Mouse (Mus musculus): ENCODE data around the gene Ildr2. TPM values are rescaled to one million over a fixed set of nuclear protein-coding genes. Genes with fewer than 3 reads are reported as not detected.

Gene Ildr2
- polyA plus RNA-seq, 1 experiment = 0.40 TPM

DNA sequence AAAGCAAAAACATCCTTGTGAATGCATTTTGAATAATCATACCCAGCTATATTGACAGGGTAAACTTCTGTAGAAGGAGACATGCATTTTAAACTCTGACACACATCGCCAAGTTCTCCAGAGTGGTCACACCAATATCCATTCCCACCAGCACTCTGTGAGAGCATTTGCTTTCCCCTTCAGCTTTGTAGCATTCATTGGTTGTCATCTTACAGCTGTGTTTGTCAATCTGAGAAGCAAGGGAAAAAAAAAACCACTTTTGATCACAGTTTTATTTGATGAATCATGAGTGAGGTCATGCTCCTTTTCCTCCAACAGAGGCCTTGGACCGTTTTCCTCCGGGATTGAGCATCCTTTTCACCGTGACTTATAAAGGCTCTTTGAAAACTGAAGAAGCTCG, 89.6 kb downstream of the Ildr2 start:
- Histone ChIP-seq H3K27ac (ENCODE audit: control insufficient read depth, insufficient read depth, low read length) (no peak overlapping the region), H3K27me3 (ENCODE audit: control insufficient read depth, insufficient read depth, low read length) (no peaks in the 10 kb centered on the region), H3K4me3 (ENCODE audit: control insufficient read depth, insufficient read depth, low read length) (no peak overlapping the region), H3K36me3 (ENCODE audit: control insufficient read depth, insufficient read depth, low read length) (no peaks in the 10 kb centered on the region), H3K4me1 (replicated peaks; ENCODE audit: control insufficient read depth, insufficient read depth, low read length) (no peaks in the 10 kb centered on the region)
- TF ChIP-seq CTCF (IDR thresholded peaks at IDR 0.05; ENCODE audit: borderline replicate concordance, control insufficient read depth, extremely low read depth, insufficient read depth, low read length, poor library complexity) = no peak
- TF ChIP-seq POLR2A (IDR thresholded peaks at IDR 0.05; ENCODE audit: control insufficient read depth, extremely low read depth, insufficient read depth, low read length, poor library complexity) = no peak
- 90% methylated on average over 5 of the region's 5 CpGs for WGBS
- DNase-seq = no peak

- Histone ChIP-seq H3K4me1 (replicated peaks; ENCODE audit: control insufficient read depth, insufficient read depth, low read length) (no peaks in the 10 kb centered on the region), H3K27me3 (ENCODE audit: control insufficient read depth, insufficient read depth, low read length) (no peaks in the 10 kb centered on the region), H3K27ac (ENCODE audit: control insufficient read depth, insufficient read depth, low read length) (no peak overlapping the region), H3K36me3 (ENCODE audit: control insufficient read depth, insufficient read depth, low read length) (no peaks in the 10 kb centered on the region), H3K4me3 (ENCODE audit: control insufficient read depth, insufficient read depth, low read length) (no peak overlapping the region)
- TF ChIP-seq CTCF (IDR thresholded peaks at IDR 0.05; ENCODE audit: borderline replicate concordance, control insufficient read depth, extremely low read depth, insufficient read depth, low read length, poor library complexity) (no peak), POLR2A (IDR thresholded peaks at IDR 0.05; ENCODE audit: control insufficient read depth, extremely low read depth, insufficient read depth, low read length, poor library complexity) (no peak)
- WGBS = 94% methylated on average over 8 of the region's 8 CpGs
- no peak for DNase-seq
Observed at GRCm38 (mm10) chr1:166344300-166345077, 90.5 kb downstream of the Ildr2 start.

DNA sequence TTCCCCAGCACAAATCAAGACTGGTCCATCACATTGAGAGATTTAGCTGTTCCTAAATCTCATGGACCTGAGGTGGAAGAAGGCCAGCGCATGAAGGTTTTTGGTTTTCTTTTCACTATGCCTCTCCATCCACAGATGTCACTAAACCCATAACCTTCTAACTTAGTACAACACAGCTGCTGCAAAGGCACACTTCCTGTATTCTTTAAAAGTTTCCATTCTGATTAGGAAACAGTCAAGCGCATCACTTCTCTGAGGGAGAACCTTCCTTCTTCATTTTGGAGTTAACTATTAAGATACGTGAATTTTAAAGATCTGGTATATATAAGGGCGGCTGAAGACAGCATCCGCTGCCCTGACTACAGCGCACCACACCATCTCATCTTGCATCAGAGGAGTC, 91.7 kb downstream of the Ildr2 start:
- Histone ChIP-seq H3K4me1 (replicated peaks; ENCODE audit: control insufficient read depth, insufficient read depth, low read length) (no peaks in the 10 kb centered on the region), H3K27ac (ENCODE audit: control insufficient read depth, insufficient read depth, low read length) (no peak overlapping the region), H3K4me3 (ENCODE audit: control insufficient read depth, insufficient read depth, low read length) (no peak overlapping the region), H3K36me3 (ENCODE audit: control insufficient read depth, insufficient read depth, low read length) (no peaks in the 10 kb centered on the region), H3K27me3 (ENCODE audit: control insufficient read depth, insufficient read depth, low read length) (no peaks in the 10 kb centered on the region)
- TF ChIP-seq POLR2A (IDR thresholded peaks at IDR 0.05; ENCODE audit: control insufficient read depth, extremely low read depth, insufficient read depth, low read length, poor library complexity) = no peak
- TF ChIP-seq CTCF (IDR thresholded peaks at IDR 0.05; ENCODE audit: borderline replicate concordance, control insufficient read depth, extremely low read depth, insufficient read depth, low read length, poor library complexity) = no peak
- 78% methylated on average over 6 of the region's 6 CpGs for WGBS
- no peak for DNase-seq

DNA sequence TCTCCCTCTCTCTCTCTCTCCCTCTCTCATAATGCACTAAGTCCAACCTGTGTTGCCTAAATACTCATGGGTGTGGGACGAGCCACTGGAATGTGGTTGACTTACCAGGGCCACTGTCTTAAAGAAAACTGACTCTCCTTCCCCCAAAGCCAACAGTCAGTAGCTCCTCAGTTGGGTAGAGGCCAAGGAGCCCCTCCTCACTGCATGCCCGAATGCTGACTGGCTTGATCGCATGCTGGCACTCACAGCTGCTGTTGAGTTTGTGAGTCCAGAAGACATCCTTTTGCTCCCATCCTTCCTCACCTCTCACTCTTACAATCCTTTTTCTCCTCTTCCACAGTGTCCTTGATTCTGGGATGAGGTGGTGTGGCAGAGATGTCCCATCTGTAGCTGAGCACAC, 93.0 kb downstream of the Ildr2 start:
- 90% methylated on average over 3 of the region's 3 CpGs for WGBS
- TF ChIP-seq CTCF (IDR thresholded peaks at IDR 0.05; ENCODE audit: borderline replicate concordance, control insufficient read depth, extremely low read depth, insufficient read depth, low read length, poor library complexity) (no peak), POLR2A (IDR thresholded peaks at IDR 0.05; ENCODE audit: control insufficient read depth, extremely low read depth, insufficient read depth, low read length, poor library complexity) (no peak)
- no peaks in the 10 kb centered on the region for H3K27me3 ChIP-seq (ENCODE audit: control insufficient read depth, insufficient read depth, low read length)
- DNase-seq = no peak
- no peak overlapping the region for H3K27ac ChIP-seq (ENCODE audit: control insufficient read depth, insufficient read depth, low read length)
- H3K36me3 ChIP-seq (ENCODE audit: control insufficient read depth, insufficient read depth, low read length) = no peaks in the 10 kb centered on the region
- H3K4me3 ChIP-seq (ENCODE audit: control insufficient read depth, insufficient read depth, low read length) = no peak overlapping the region
- H3K4me1 ChIP-seq (replicated peaks; ENCODE audit: control insufficient read depth, insufficient read depth, low read length) = no peaks in the 10 kb centered on the region

- Histone ChIP-seq H3K36me3 (ENCODE audit: control insufficient read depth, insufficient read depth, low read length) (no peaks in the 10 kb centered on the region), H3K4me3 (ENCODE audit: control insufficient read depth, insufficient read depth, low read length) (no peak overlapping the region), H3K4me1 (replicated peaks; ENCODE audit: control insufficient read depth, insufficient read depth, low read length) (no peaks in the 10 kb centered on the region), H3K27me3 (ENCODE audit: control insufficient read depth, insufficient read depth, low read length) (no peaks in the 10 kb centered on the region), H3K27ac (ENCODE audit: control insufficient read depth, insufficient read depth, low read length) (no peak overlapping the region)
- TF ChIP-seq CTCF (IDR thresholded peaks at IDR 0.05; ENCODE audit: borderline replicate concordance, control insufficient read depth, extremely low read depth, insufficient read depth, low read length, poor library complexity) (no peak), POLR2A (IDR thresholded peaks at IDR 0.05; ENCODE audit: control insufficient read depth, extremely low read depth, insufficient read depth, low read length, poor library complexity) (no peak)
- DNase-seq = no peak
- 92% methylated on average over 3 of the region's 3 CpGs for WGBS
Observed at GRCm38 (mm10) chr1:166349341-166349740, 95.4 kb downstream of the Ildr2 start.

GRCm38 (mm10) chr1:166349751-166350150, 95.8 kb downstream of the Ildr2 start:
- no peak for DNase-seq
- TF ChIP-seq POLR2A (IDR thresholded peaks at IDR 0.05; ENCODE audit: control insufficient read depth, extremely low read depth, insufficient read depth, low read length, poor library complexity) (no peak), CTCF (IDR thresholded peaks at IDR 0.05; ENCODE audit: borderline replicate concordance, control insufficient read depth, extremely low read depth, insufficient read depth, low read length, poor library complexity) (no peak)
- Histone ChIP-seq H3K4me1 (replicated peaks; ENCODE audit: control insufficient read depth, insufficient read depth, low read length) (no peaks in the 10 kb centered on the region), H3K4me3 (ENCODE audit: control insufficient read depth, insufficient read depth, low read length) (no peak overlapping the region), H3K36me3 (ENCODE audit: control insufficient read depth, insufficient read depth, low read length) (no peaks in the 10 kb centered on the region), H3K27ac (ENCODE audit: control insufficient read depth, insufficient read depth, low read length) (no peak overlapping the region), H3K27me3 (ENCODE audit: control insufficient read depth, insufficient read depth, low read length) (no peaks in the 10 kb centered on the region)
- 89% methylated on average over 11 of the region's 11 CpGs for WGBS

All from thymus, adult 2 months (tissue).